Mouse (Mus musculus): ENCODE data around the gene Ifit1. TPM values are rescaled to one million over a fixed set of nuclear protein-coding genes. Genes with fewer than 3 reads are reported as not detected.
"Not testable (repeated sequence)": the region's sequence is repeated elsewhere in the genome, so short reads cannot be mapped to it uniquely, and the experiment has no call there.

Ifit1 gene
- 0.84 and 1.0 TPM in 2 replicates for polyA plus RNA-seq (2015; fragmentation: Nextera tagmentation; extraction: Ambion mirVana)

GRCm38 (mm10) chr19:34640623-34641022 lies at the start of gene Ifit1, which contains the start of gene Ifit1bl2:
Gene Ifit1, plus strand, starts transcription at chr19:34640871.
Gene Ifit1bl2, minus strand, starts transcription at chr19:34640743.
- ATAC-seq (ENCODE audit: insufficient number of reproducible peaks, insufficient read depth, low FRiP score, low TSS enrichment, low read depth) = no peak
- H3K4me3 ChIP-seq = no peak within 1 kb of the TSS

DNA sequence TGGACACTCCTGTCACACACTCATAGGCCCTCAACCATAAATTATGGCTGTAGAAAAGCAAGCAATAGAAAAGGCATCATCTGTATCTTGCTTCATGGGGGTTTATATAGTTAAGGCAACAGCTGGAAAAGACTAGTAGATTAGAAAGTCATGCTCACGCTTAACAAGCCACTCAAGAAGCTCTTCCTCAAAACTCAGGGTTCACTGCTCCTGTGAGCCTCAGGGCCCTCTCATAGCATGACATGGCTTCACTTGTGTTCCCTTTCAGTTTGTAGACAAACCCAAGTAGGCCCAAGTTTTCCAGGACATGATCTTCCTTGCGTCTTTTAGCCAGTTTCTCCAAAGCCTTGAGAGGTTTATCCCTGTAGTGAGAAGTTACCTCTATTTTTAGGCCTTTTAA lies 47.2 kb upstream of the Ifit1 start:
- no peak overlapping the region for H3K4me3 ChIP-seq

More at GRCm38 (mm10) chr19:34640623-34641022, at the start of gene Ifit1, which contains the start of gene Ifit1bl2:
- H3K27ac ChIP-seq = no peak within 1 kb of the TSS
- 36% methylated on average over 4 of the region's 4 CpGs for WGBS
- no peaks in the 10 kb centered on the region for H3K9me3 ChIP-seq
- H3K9ac ChIP-seq = peak within 1 kb of the TSS; percentile 17; the same call in 1 of the 2 replicates
- peak within 1 kb of the TSS; percentile 23; the same call in 1 of the 2 replicates for H3K4me2 ChIP-seq
- H3K4me1 ChIP-seq = peaks cover 6% of the 10 kb centered on the region; the same call in 1 of the 2 replicates
- H3K27me3 ChIP-seq = 0 out of 2 replicates have a peak, but pooled peaks cover 4% of the 10 kb centered on the region
- H3K36me3 ChIP-seq = no peaks in the 10 kb centered on the region

GRCm38 (mm10) chr19:34594523-34594922 lies 46.1 kb upstream of the Ifit1 start:
- not testable (repeated sequence) for H3K4me3 ChIP-seq; H3K36me3 ChIP-seq; H3K27me3 ChIP-seq; H3K9me3 ChIP-seq; H3K4me1 ChIP-seq; H3K9ac ChIP-seq; H3K27ac ChIP-seq; ATAC-seq (ENCODE audit: insufficient number of reproducible peaks, insufficient read depth, low FRiP score, low TSS enrichment, low read depth); H3K4me2 ChIP-seq
- WGBS = 73% methylated on average over 3 of the region's 3 CpGs

More for the DNA sequence above, 47.2 kb upstream of the Ifit1 start:
- Histone ChIP-seq H3K27ac (no peak overlapping the region), H3K9ac (no peak overlapping the region), H3K27me3 (no peaks in the 10 kb centered on the region), H3K4me1 (peaks cover 3% of the 10 kb centered on the region; the same call in 1 of the 2 replicates), H3K9me3 (no peaks in the 10 kb centered on the region), H3K4me2 (no peak overlapping the region), H3K36me3 (no peaks in the 10 kb centered on the region)
- WGBS = 84% methylated on average over 2 of the region's 2 CpGs
- ATAC-seq (ENCODE audit: insufficient number of reproducible peaks, insufficient read depth, low FRiP score, low TSS enrichment, low read depth) = no peak

DNA sequence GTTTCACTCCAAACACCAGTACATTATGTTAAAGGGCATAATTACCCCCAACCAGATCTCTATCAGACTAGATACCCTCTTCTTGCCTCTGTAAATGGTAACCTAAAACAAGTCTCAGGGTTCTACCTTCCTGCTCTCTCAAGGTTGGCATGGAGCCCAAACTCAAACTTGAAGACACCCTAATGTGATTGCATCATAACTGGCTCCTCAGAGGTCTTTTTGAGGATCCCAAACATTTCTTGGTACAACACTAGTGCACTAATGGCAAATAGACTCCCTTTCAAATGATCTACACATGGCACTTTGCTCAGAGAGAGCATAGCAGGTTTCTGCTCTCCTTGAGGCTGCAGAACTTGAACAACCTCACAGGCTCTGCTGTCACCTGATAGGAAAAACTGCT lies 43.9 kb upstream of the Ifit1 start:
- no peaks in the 10 kb centered on the region for H3K9me3 ChIP-seq
- H3K4me3 ChIP-seq = no peak overlapping the region
- H3K4me2 ChIP-seq = no peak overlapping the region
- no peak overlapping the region for H3K27ac ChIP-seq
- peaks cover 4% of the 10 kb centered on the region; the same call in 1 of the 2 replicates for H3K4me1 ChIP-seq
- H3K36me3 ChIP-seq = no peaks in the 10 kb centered on the region
- no peak overlapping the region for H3K9ac ChIP-seq
- no peaks in the 10 kb centered on the region for H3K27me3 ChIP-seq
- no peak for ATAC-seq (ENCODE audit: insufficient number of reproducible peaks, insufficient read depth, low FRiP score, low TSS enrichment, low read depth)

DNA sequence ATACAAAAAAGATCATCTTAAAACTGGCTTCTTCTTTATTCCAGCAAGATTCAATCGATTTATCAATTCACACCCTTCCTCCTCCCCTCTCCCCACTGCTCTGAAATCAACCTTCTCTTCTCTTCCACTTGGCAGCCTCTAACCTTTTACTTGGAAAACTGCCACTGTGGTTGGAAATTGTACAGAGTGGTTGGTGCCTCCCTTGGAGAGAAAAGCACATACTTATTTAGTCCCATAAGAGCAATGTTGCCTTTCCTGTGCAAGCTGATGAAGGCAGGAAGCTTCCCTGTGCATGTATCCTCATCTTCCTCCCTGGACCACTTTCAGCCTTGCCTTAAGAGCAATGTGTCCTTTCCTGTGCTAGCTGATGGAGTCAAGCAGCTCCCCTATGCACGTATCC lies 42.3 kb upstream of the Ifit1 start:
- H3K4me2 ChIP-seq = no peak overlapping the region
- no peak overlapping the region for H3K9ac ChIP-seq
- H3K4me1 ChIP-seq = peaks cover 4% of the 10 kb centered on the region; the same call in 1 of the 2 replicates
- H3K27ac ChIP-seq = peak overlapping the region; percentile 35; the same call in 1 of the 2 replicates
- no peaks in the 10 kb centered on the region for H3K27me3 ChIP-seq
- WGBS = 69% methylated on average over 2 of the region's 2 CpGs
- H3K36me3 ChIP-seq = no peaks in the 10 kb centered on the region
- H3K9me3 ChIP-seq = no peaks in the 10 kb centered on the region
- no peak for ATAC-seq (ENCODE audit: insufficient number of reproducible peaks, insufficient read depth, low FRiP score, low TSS enrichment, low read depth)
- H3K4me3 ChIP-seq = no peak overlapping the region

DNA sequence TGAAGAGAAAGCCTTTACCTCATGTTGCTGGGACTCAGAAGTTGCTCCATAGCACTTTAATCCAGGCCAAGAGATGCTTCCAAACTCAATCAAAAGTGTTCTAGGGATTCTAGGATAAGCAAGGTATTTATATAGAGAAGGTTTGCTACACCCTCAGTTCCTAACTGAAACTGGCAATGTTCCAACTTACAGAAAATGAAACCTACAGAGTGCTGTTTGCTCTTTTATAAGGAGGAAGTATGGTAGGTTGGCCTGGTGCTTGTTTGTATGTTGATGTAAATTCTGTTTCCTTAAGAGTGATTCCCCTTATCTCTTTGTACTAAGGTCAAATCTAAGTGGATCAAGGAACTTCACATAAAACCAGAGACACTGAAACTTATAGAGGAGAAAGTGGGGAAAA lies 41.4 kb upstream of the Ifit1 start:
- H3K9me3 ChIP-seq; H3K4me2 ChIP-seq; H3K4me3 ChIP-seq; H3K27ac ChIP-seq; H3K27me3 ChIP-seq; H3K36me3 ChIP-seq; H3K9ac ChIP-seq; ATAC-seq (ENCODE audit: insufficient number of reproducible peaks, insufficient read depth, low FRiP score, low TSS enrichment, low read depth); H3K4me1 ChIP-seq: not testable (repeated sequence)

DNA sequence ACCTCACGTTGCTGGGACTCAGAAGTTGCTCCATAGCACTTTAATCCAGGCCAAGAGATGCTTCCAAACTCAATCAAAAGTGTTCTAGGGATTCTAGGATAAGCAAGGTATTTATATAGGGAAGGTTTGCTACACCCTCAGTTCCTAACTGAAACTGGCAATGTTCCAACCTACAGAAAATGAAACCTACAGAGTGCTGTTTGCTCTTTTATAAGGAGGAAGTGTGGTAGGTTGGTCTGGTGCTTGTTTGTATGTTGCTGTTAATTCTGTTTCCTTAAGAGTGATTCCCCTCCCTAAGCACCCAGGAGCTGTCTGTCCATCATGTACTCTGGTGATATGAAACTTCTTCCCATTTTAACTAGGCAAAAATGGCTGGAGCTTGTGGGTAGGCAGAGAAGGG lies 38.8 kb upstream of the Ifit1 start, which contains the start of gene Ifit1bl1:
Gene Ifit1bl1, minus strand, starts transcription at position 69 of the 400 bp plus-strand sequence.
- H3K4me2 ChIP-seq; ATAC-seq (ENCODE audit: insufficient number of reproducible peaks, insufficient read depth, low FRiP score, low TSS enrichment, low read depth); H3K4me3 ChIP-seq; H3K4me1 ChIP-seq; H3K36me3 ChIP-seq; H3K27me3 ChIP-seq; H3K9ac ChIP-seq; H3K27ac ChIP-seq; H3K9me3 ChIP-seq: not testable (repeated sequence)
- 36% methylated on average over 1 of the region's 1 CpGs for WGBS

DNA sequence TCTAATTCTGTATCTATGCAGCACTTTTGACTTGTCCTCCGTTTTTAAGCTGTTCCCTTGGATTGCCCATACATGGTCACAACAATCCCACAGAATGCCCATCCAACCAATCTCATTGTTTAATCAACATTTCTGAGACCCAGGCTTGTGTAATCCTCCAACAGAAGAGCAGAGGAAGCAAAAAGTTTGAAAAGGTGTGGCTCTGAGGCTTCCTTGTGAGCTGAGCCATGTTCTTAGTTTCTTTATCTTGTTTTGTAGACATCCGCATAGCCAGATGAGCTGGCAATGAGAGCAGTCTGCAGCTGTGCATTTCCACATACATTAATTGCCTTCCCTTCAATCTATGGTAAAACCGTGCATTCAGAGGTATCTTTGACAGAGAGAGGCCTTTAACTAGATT lies 35.2 kb upstream of the Ifit1 start:
- no peaks in the 10 kb centered on the region for H3K4me1 ChIP-seq
- H3K4me2 ChIP-seq = no peak overlapping the region
- H3K9ac ChIP-seq = no peak overlapping the region
- no peak for ATAC-seq (ENCODE audit: insufficient number of reproducible peaks, insufficient read depth, low FRiP score, low TSS enrichment, low read depth)
- no peaks in the 10 kb centered on the region for H3K9me3 ChIP-seq
- H3K27me3 ChIP-seq = no peaks in the 10 kb centered on the region
- no peaks in the 10 kb centered on the region for H3K36me3 ChIP-seq
- H3K4me3 ChIP-seq = no peak overlapping the region
- no peak overlapping the region for H3K27ac ChIP-seq
- 87% methylated on average over 3 of the region's 3 CpGs for WGBS

GRCm38 (mm10) chr19:34607237-34608051 lies 33.2 kb upstream of the Ifit1 start, which contains the start of gene Ifit3b:
Gene Ifit3b, plus strand, starts transcription at chr19:34607970.
- not testable (repeated sequence) for H3K4me2 ChIP-seq, H3K9ac ChIP-seq, H3K36me3 ChIP-seq, H3K4me3 ChIP-seq, H3K27ac ChIP-seq, H3K27me3 ChIP-seq, H3K4me1 ChIP-seq, H3K9me3 ChIP-seq
- 42% methylated on average over 4 of the region's 4 CpGs for WGBS
- peak; percentile 23; the same call in 1 of the 2 replicates for ATAC-seq (ENCODE audit: insufficient number of reproducible peaks, insufficient read depth, low FRiP score, low TSS enrichment, low read depth)

DNA sequence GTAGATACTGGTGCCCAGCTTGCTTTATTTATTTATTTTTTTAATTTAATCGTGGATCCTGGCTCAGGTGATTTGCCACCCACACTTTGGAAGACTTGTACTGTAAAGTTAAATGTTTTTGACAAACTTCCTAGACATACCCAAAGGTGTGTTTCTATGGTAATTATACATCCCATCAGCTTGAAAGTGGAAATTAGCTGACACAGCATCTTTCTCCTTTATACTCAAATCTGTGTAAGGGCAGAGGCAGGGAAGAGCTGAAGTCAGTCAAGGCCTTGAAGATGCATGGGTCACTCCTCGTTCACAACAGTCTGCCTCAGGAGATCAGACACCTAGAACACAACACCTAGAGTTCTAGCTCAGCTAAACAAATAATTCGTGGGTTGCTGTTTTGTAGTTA lies 30.6 kb upstream of the Ifit1 start:
- not testable (repeated sequence) for H3K27me3 ChIP-seq; H3K27ac ChIP-seq; ATAC-seq (ENCODE audit: insufficient number of reproducible peaks, insufficient read depth, low FRiP score, low TSS enrichment, low read depth); H3K9me3 ChIP-seq; H3K4me1 ChIP-seq; H3K36me3 ChIP-seq; H3K4me3 ChIP-seq; H3K9ac ChIP-seq; H3K4me2 ChIP-seq
- 71% methylated on average over 3 of the region's 3 CpGs for WGBS

- H3K4me2 ChIP-seq; H3K9ac ChIP-seq; H3K36me3 ChIP-seq; ATAC-seq (ENCODE audit: insufficient number of reproducible peaks, insufficient read depth, low FRiP score, low TSS enrichment, low read depth); H3K4me1 ChIP-seq; H3K9me3 ChIP-seq; H3K27me3 ChIP-seq; H3K27ac ChIP-seq; H3K4me3 ChIP-seq: not testable (repeated sequence)
- 83% methylated on average over 5 of the region's 11 CpGs for WGBS
These were observed 28.2 kb upstream of the Ifit1 start for GRCm38 (mm10) chr19:34612243-34613001.

Data from embryonic facial prominence, embryonic 13.5 days (tissue).